Mouse (Mus musculus) megakaryocyte, embryonic 14.5 days (primary cell): ENCODE data around the gene Rrp1b.

Experiments
- FLI1 ChIP-seq: IDR thresholded peaks from 2 replicates; pipeline ENCODE4 v1.6.1; 2012; ENCODE audit warnings: low read length, inconsistent platforms, mixed read lengths
- GATA1 ChIP-seq: IDR thresholded peaks from 3 replicates; pipeline ENCODE4 v1.6.1; 2012; ENCODE audit warnings: mixed read lengths, low read length, inconsistent platforms, borderline replicate concordance

DNA sequence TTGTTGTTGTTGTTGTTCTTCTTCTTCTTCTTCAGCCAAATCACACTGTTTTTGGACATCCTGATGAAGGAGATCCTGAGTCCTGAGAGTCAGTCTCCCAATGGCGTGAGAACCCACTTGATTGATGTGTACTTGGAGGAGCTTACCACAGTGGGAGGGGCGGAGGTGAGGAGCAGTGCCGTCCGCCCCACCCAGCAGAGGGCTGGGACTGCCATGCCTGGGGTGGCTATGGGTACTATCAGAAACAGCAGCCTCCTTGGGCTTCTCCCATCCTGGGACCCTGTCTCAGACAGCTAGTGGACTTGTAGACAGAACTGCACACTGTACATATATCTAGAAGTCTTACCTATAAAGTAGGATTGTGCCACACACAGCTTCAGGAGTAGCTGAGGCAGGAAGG is 14.0 kb downstream of the Rrp1b start:
- TF ChIP-seq GATA1 (no peak), FLI1 (no peak)
